Mouse (Mus musculus): ENCODE results near the gene Hist1h2bh.
A peak's percentile ranks its signal among the peaks of the same experiment; 100 is the strongest.

The Hist1h2bh gene

GRCm38 (mm10) chr13:23529480-23530165 lies 13.6 kb downstream of the Hist1h2bh start:
- DNase-seq: no peak

- no peak for DNase-seq
These were observed 14.2 kb downstream of the Hist1h2bh start for GRCm38 (mm10) chr13:23529005-23529404.

GRCm38 (mm10) chr13:23526312-23526711 lies 16.9 kb downstream of the Hist1h2bh start:
- DNase-seq: peak; percentile 84 to 93

- no peak for DNase-seq
These were observed 17.3 kb downstream of the Hist1h2bh start for GRCm38 (mm10) chr13:23525901-23526300.

- DNase-seq: peak; percentile 73 to 87
These were observed 18.5 kb downstream of the Hist1h2bh start for GRCm38 (mm10) chr13:23524654-23525053.

- no peak for DNase-seq
These were observed 19.2 kb downstream of the Hist1h2bh start for GRCm38 (mm10) chr13:23523976-23524375.

- DNase-seq: peak; percentile 81 to 84
These were observed 21.5 kb downstream of the Hist1h2bh start for GRCm38 (mm10) chr13:23521703-23522102.

GRCm38 (mm10) chr13:23519416-23519815 lies 23.8 kb downstream of the Hist1h2bh start:
- peak; percentile 68 to 88 for DNase-seq

- DNase-seq: peak; percentile 62 to 87
These were observed 24.3 kb downstream of the Hist1h2bh start for GRCm38 (mm10) chr13:23518885-23519284.

- no peak for DNase-seq
These were observed 24.9 kb downstream of the Hist1h2bh start for GRCm38 (mm10) chr13:23518295-23518603.

GRCm38 (mm10) chr13:23517603-23518294 lies 25.4 kb downstream of the Hist1h2bh start:
- peak; percentile 89 to 91 for DNase-seq

GRCm38 (mm10) chr13:23516822-23517602 lies 26.2 kb downstream of the Hist1h2bh start:
- DNase-seq: peak; percentile 64 to 77

GRCm38 (mm10) chr13:23515826-23516620 lies 27.2 kb downstream of the Hist1h2bh start:
- DNase-seq: no peak

GRCm38 (mm10) chr13:23515281-23515680 lies 27.9 kb downstream of the Hist1h2bh start:
- no peak for DNase-seq

GRCm38 (mm10) chr13:23513517-23513916 lies 29.7 kb downstream of the Hist1h2bh start:
- no peak for DNase-seq

GRCm38 (mm10) chr13:23510127-23510526 lies 33.1 kb downstream of the Hist1h2bh start:
- no peak for DNase-seq

GRCm38 (mm10) chr13:23506819-23507515 lies 36.2 kb downstream of the Hist1h2bh start:
- DNase-seq: no peak

GRCm38 (mm10) chr13:23506351-23506750 lies 36.8 kb downstream of the Hist1h2bh start:
- DNase-seq: peak; percentile 37 to 67

- no peak for DNase-seq
These were observed 37.4 kb downstream of the Hist1h2bh start for GRCm38 (mm10) chr13:23505662-23506345.

GRCm38 (mm10) chr13:23503797-23504196 lies 39.4 kb downstream of the Hist1h2bh start:
- peak in 1 of 2 experiments; percentile 64 for DNase-seq

- no peak for DNase-seq
These were observed 40.3 kb downstream of the Hist1h2bh start for GRCm38 (mm10) chr13:23502916-23503315.

All from lung, postnatal 4 days (tissue).